ENCODE assay signal across 8 mouse cellular contexts in genomic region chr15:78834233-78835005, GRCm38 (mm10). TPM values are rescaled to one million over a fixed set of nuclear protein-coding genes. Genes with fewer than 3 reads are reported as not detected.
A peak's percentile ranks its signal among the peaks of the same experiment; 100 is the strongest.
DNase-seq lines count a peak whose midpoint lies in the region; ATAC-seq lines count a peak whose summit lies in the region.
"Had no signal": no experiment of that assay in that cellular context is flagged by ENCODE, and none has a peak within 500 bp of the region (broad histone marks: within the 10 kb centered on the region; RNA-seq: fewer than 3 reads in every experiment).

No protein-coding gene starts in this region.

- H3K27me3 ChIP-seq in hindbrain, embryonic 16.5 days (replicated peaks; ENCODE audit: control insufficient read depth, insufficient read depth, low read length), result no peaks in the 10 kb centered on the region
- H3K27me3 ChIP-seq in liver, embryonic 16.5 days (ENCODE audit: control insufficient read depth, insufficient read depth, low read depth, low read length), result no peaks in the 10 kb centered on the region

- H3K4me2 ChIP-seq in hindbrain, embryonic 16.5 days (ENCODE audit: low read length), result no peak overlapping the region
- no peak overlapping the region for H3K4me2 ChIP-seq in liver, embryonic 16.5 days (ENCODE audit: low read depth, low read length)

- H3K4me1 ChIP-seq in hindbrain, embryonic 16.5 days (ENCODE audit: control insufficient read depth, insufficient read depth, low read depth, low read length), result peaks cover 21% of the 10 kb centered on the region
- peaks cover 27% of the 10 kb centered on the region for H3K4me1 ChIP-seq in liver, embryonic 16.5 days (ENCODE audit: control insufficient read depth, low read depth, low read length)

- H3K27ac ChIP-seq in hindbrain, embryonic 16.5 days (ENCODE audit: low read depth, low read length), result peak overlapping the region; percentile 78
- H3K27ac ChIP-seq in liver, embryonic 16.5 days (ENCODE audit: low read length), result peak overlapping the region; percentile 57; the same call in 1 of the 2 replicates

- H3K9ac ChIP-seq in hindbrain, embryonic 16.5 days (ENCODE audit: low read depth, low read length), result no peak overlapping the region
- H3K9ac ChIP-seq in liver, embryonic 16.5 days (ENCODE audit: low read depth, low read length), result no peak overlapping the region

- peak; percentile 95 for DNase-seq in 3T3-L1 (ENCODE audit: low read depth, low spot score)
- DNase-seq in Muller cell, postnatal 12 days (ENCODE audit: inconsistent ontology term), result peak; percentile 91
- no peak for DNase-seq in urinary bladder, adult 18-20 months (ENCODE audit: low spot score in 2 of 2)
- no peak for DNase-seq in gastrocnemius, postnatal 25 days

- H3K9me3 ChIP-seq in hindbrain, embryonic 16.5 days (ENCODE audit: control insufficient read depth, low read length), result no peaks in the 10 kb centered on the region
- no peaks in the 10 kb centered on the region for H3K9me3 ChIP-seq in liver, embryonic 16.5 days (replicated peaks; ENCODE audit: control insufficient read depth, low read length)

- no peak for ATAC-seq in hindbrain, embryonic 16.5 days
- ATAC-seq in liver, embryonic 16.5 days (ENCODE audit: low read depth), result no peak
- ATAC-seq in megakaryocyte progenitor cell, adult 5-6 weeks (replicated peaks; ENCODE audit: poor library complexity), result no peak

- WGBS in hindbrain, embryonic 16.5 days, result 43% methylated on average over 10 of the region's 10 CpGs
- WGBS in liver, embryonic 16.5 days (ENCODE audit: insufficient replicate concordance), result 39% methylated on average over 10 of the region's 10 CpGs

- H3K36me3 ChIP-seq in hindbrain, embryonic 16.5 days (ENCODE audit: control insufficient read depth, insufficient read depth, low read length), result no peaks in the 10 kb centered on the region
- no peaks in the 10 kb centered on the region for H3K36me3 ChIP-seq in liver, embryonic 16.5 days (ENCODE audit: control insufficient read depth, insufficient read depth)

- H3K4me3 ChIP-seq in hindbrain, embryonic 16.5 days (ENCODE audit: low read length), result no peak overlapping the region
- no peak overlapping the region for H3K4me3 ChIP-seq in liver, embryonic 16.5 days (ENCODE audit: low read depth, low read length)

RNA-seq across cellular contexts. Expression of gene Cdc42ep1, which starts 8.0 kb away (rescaled TPM):
- 15.9 and 17.5 TPM in 2 replicates for polyA plus RNA-seq in hindbrain, embryonic 16.5 days (2015; fragmentation: Nextera tagmentation; extraction: Ambion mirVana)
- 12.1 and 13.1 TPM in 2 replicates for polyA plus RNA-seq in liver, embryonic 16.5 days (2015; fragmentation: Nextera tagmentation; extraction: Ambion mirVana)
- total RNA-seq in megakaryocyte progenitor cell, adult 5-6 weeks (2015), result not detected in 2 replicates
- total RNA-seq in megakaryocyte progenitor cell, adult 5-6 weeks (2017), result not detected in 2 replicates
- total RNA-seq in gastrocnemius, postnatal 25 days (2021), result 10 to 100 TPM in 1 of 2 experiments, 1 to 10 TPM in 1; 9.3 to 10.5 TPM

RNA-seq across cellular contexts. Expression of gene Lgals2, which starts 20.9 kb away (rescaled TPM):
- not detected in 2 replicates for polyA plus RNA-seq in hindbrain, embryonic 16.5 days (2015; fragmentation: Nextera tagmentation; extraction: Ambion mirVana)
- 9.1 and 15.8 TPM in 2 replicates for polyA plus RNA-seq in liver, embryonic 16.5 days (2015; fragmentation: Nextera tagmentation; extraction: Ambion mirVana)
- total RNA-seq in megakaryocyte progenitor cell, adult 5-6 weeks (2015), result not detected in 2 replicates
- total RNA-seq in megakaryocyte progenitor cell, adult 5-6 weeks (2017), result not detected in 2 replicates
- total RNA-seq in gastrocnemius, postnatal 25 days (2021), result not detected
- total RNA-seq: layer of hippocampus, postnatal 10 days had no signal

RNA-seq across cellular contexts. Expression of gene Card10, which starts 31.6 kb away (rescaled TPM):
- 2.5 and 2.8 TPM in 2 replicates for polyA plus RNA-seq in hindbrain, embryonic 16.5 days (2015; fragmentation: Nextera tagmentation; extraction: Ambion mirVana)
- polyA plus RNA-seq in liver, embryonic 16.5 days (2015; fragmentation: Nextera tagmentation; extraction: Ambion mirVana), result 1.8 and 2.1 TPM in 2 replicates
- 0.20 and 0.78 TPM in 2 replicates for total RNA-seq in megakaryocyte progenitor cell, adult 5-6 weeks (2015)
- 0.12 and 0.14 TPM in 2 replicates for total RNA-seq in megakaryocyte progenitor cell, adult 5-6 weeks (2017)
- 1 to 10 TPM; 6.4 to 7.8 TPM for total RNA-seq in gastrocnemius, postnatal 25 days (2021)

RNA-seq across cellular contexts. Expression of gene Gga1, which starts 42.6 kb away (rescaled TPM):
- polyA plus RNA-seq in hindbrain, embryonic 16.5 days (2015; fragmentation: Nextera tagmentation; extraction: Ambion mirVana), result 46.1 and 51.8 TPM in 2 replicates
- polyA plus RNA-seq in liver, embryonic 16.5 days (2015; fragmentation: Nextera tagmentation; extraction: Ambion mirVana), result 18.6 and 19.6 TPM in 2 replicates
- 27.8 and 28.9 TPM in 2 replicates for total RNA-seq in megakaryocyte progenitor cell, adult 5-6 weeks (2015)
- total RNA-seq in megakaryocyte progenitor cell, adult 5-6 weeks (2017), result 15.4 and 20.1 TPM in 2 replicates
- 10 to 100 TPM; 33.5 to 34.2 TPM for total RNA-seq in gastrocnemius, postnatal 25 days (2021)

Comparison
In these comparisons a context has a peak if more than half of its experiments do, and no peak if none do; other contexts are left out.
1. DNase-seq: peak in 3T3-L1 (single experiment) and Muller cell, postnatal 12 days (single experiment); none in urinary bladder, adult 18-20 months (0 of 2) and gastrocnemius, postnatal 25 days (single experiment).
2. RNA of gene Cdc42ep1, which starts 8.0 kb away (total RNA-seq): 9.3 to 10.5 TPM in gastrocnemius, postnatal 25 days; not detected in megakaryocyte progenitor cell, adult 5-6 weeks; every median in the first group is over 10 times any median in the second.
3. RNA of gene Card10, which starts 31.6 kb away (total RNA-seq): 6.4 to 7.8 TPM in gastrocnemius, postnatal 25 days; 0.12 to 0.78 TPM in megakaryocyte progenitor cell, adult 5-6 weeks; every median in the first group is over 4 times any median in the second.